Mouse (Mus musculus): Measurements from ENCODE around the gene Cep57l1.

DNA sequence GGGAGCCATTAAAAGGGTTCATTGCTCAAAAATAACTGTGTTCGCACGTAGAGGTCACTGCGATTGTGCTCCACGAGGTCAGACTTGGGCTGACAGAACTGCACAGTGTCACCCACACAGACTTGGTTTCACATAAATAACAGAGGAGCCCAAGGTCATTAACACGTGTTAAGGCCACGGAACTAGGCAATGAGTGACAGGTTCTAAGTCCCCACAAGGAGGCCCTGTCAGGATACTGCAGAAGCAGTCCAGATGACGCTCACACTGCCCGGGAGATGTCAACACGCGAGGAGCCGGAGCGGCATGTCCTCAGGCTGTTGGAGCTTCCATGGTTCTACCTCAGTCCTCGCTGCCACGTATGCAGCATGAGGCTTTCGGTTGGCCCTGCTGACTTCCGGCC is 72.4 kb downstream of the Cep57l1 start:
- TF ChIP-seq CTCF (IDR thresholded peaks at IDR 0.05) (no peak), EP300 (IDR thresholded peaks at IDR 0.05) (no peak)

Measured in lung, postnatal 0 days (tissue).